Mouse (Mus musculus) bone marrow macrophage, adult 2 months (primary cell): ENCODE results near the gene Spock1. TPM values are rescaled to one million over a fixed set of nuclear protein-coding genes. Genes with fewer than 3 reads are reported as not detected.

ENCODE experiments used
- H3K27ac ChIP-seq: 2 replicates; pipeline ENCODE4 v1.5.1; 2012; ENCODE audit warnings: low read depth, low read length; ENCODE audit not compliant: insufficient read depth
- H3K4me1 ChIP-seq: 2 replicates; pipeline ENCODE4 v1.6.1; 2012; ENCODE audit warnings: low read length; ENCODE audit not compliant: control insufficient read depth, insufficient read depth
- H3K4me3 ChIP-seq: 2 replicates; pipeline ENCODE4 v1.5.1; 2012; ENCODE audit warnings: mild to moderate bottlenecking, low read length, moderate library complexity; ENCODE audit not compliant: insufficient read depth
- CTCF ChIP-seq: IDR thresholded peaks from 2 replicates; pipeline ENCODE4 v1.5.1; 2012; ENCODE audit warnings: low read depth, mild to moderate bottlenecking, low read length, moderate library complexity
- POLR2A ChIP-seq: IDR thresholded peaks from 2 replicates; pipeline ENCODE4 v1.6.1; 2012; ENCODE audit warnings: mild to moderate bottlenecking, low read depth, low read length, borderline replicate concordance
- polyA plus RNA-seq: library from polyadenylated mRNA; stranded (reverse); fragments of >200 nt; gene quantifications from 2 replicates; pipeline ENCODE4 v1.2.4, GENCODE M21; 2012; ENCODE audit not compliant: missing spikeins, insufficient read depth, insufficient read length

The Spock1 gene
- polyA plus RNA-seq, 1 experiment = not detected

- TF ChIP-seq CTCF (no peak), POLR2A (no peak)
- Histone ChIP-seq H3K27ac (no peak overlapping the region), H3K4me3 (no peak overlapping the region), H3K4me1 (no peaks in the 10 kb centered on the region)
Measured at GRCm38 (mm10) chr13:57867586-57867985, 40.5 kb downstream of the Spock1 start.

DNA sequence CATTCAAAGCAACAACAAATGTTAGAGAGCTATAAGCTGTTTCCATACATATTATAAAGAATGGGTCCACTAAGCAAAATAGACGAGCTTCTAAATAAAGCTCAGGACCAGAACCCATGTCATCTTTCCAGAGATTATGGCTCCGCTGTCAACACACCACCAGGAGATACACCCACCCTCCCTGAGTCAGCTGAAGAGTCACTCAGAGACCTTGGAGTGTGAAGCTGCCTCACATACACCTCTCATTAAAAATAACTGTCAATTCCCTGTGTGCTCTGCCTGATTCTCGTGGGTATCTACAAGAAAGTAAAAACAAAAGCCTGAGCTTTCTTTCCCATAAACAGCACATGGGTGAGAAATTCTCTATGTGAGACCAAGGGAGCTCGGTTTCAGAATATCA is 43.1 kb downstream of the Spock1 start:
- Histone ChIP-seq H3K4me3 (no peak overlapping the region), H3K27ac (no peak overlapping the region), H3K4me1 (no peaks in the 10 kb centered on the region)
- TF ChIP-seq CTCF = no peak
- TF ChIP-seq POLR2A = no peak

GRCm38 (mm10) chr13:57858491-57858890 is 49.6 kb downstream of the Spock1 start:
- Histone ChIP-seq H3K4me1 (no peaks in the 10 kb centered on the region), H3K4me3 (no peak overlapping the region), H3K27ac (no peak overlapping the region)
- no peak for TF ChIP-seq CTCF
- TF ChIP-seq POLR2A = no peak

- H3K4me3 ChIP-seq = no peak overlapping the region
- no peaks in the 10 kb centered on the region for H3K4me1 ChIP-seq
- TF ChIP-seq CTCF = no peak
- no peak for TF ChIP-seq POLR2A
- no peak overlapping the region for H3K27ac ChIP-seq
Measured at GRCm38 (mm10) chr13:57857016-57857415, 51.1 kb downstream of the Spock1 start.

- no peaks in the 10 kb centered on the region for H3K4me1 ChIP-seq
- TF ChIP-seq POLR2A (no peak), CTCF (no peak)
- H3K27ac ChIP-seq = no peak overlapping the region
Measured at GRCm38 (mm10) chr13:57856311-57856853, 51.8 kb downstream of the Spock1 start.

GRCm38 (mm10) chr13:57855766-57856165 is 52.4 kb downstream of the Spock1 start:
- Histone ChIP-seq H3K27ac (no peak overlapping the region), H3K4me1 (no peaks in the 10 kb centered on the region), H3K4me3 (no peak overlapping the region)
- TF ChIP-seq CTCF = no peak
- no peak for TF ChIP-seq POLR2A

More at GRCm38 (mm10) chr13:57856311-57856853, 51.8 kb downstream of the Spock1 start:
- no peak overlapping the region for H3K4me3 ChIP-seq

GRCm38 (mm10) chr13:57854416-57854815 is 53.7 kb downstream of the Spock1 start:
- Histone ChIP-seq H3K4me3 (no peak overlapping the region), H3K27ac (no peak overlapping the region), H3K4me1 (no peaks in the 10 kb centered on the region)
- TF ChIP-seq POLR2A = no peak
- TF ChIP-seq CTCF = no peak

- Histone ChIP-seq H3K4me1 (no peaks in the 10 kb centered on the region), H3K4me3 (no peak overlapping the region), H3K27ac (no peak overlapping the region)
- no peak for TF ChIP-seq POLR2A
- TF ChIP-seq CTCF = no peak
Measured at GRCm38 (mm10) chr13:57853621-57854020, 54.5 kb downstream of the Spock1 start.

GRCm38 (mm10) chr13:57853156-57853555 is 55.0 kb downstream of the Spock1 start:
- Histone ChIP-seq H3K4me1 (no peaks in the 10 kb centered on the region), H3K27ac (no peak overlapping the region), H3K4me3 (no peak overlapping the region)
- TF ChIP-seq CTCF = no peak
- TF ChIP-seq POLR2A = no peak

- Histone ChIP-seq H3K27ac (no peak overlapping the region), H3K4me3 (no peak overlapping the region), H3K4me1 (no peaks in the 10 kb centered on the region)
- no peak for TF ChIP-seq CTCF
- no peak for TF ChIP-seq POLR2A
Measured at GRCm38 (mm10) chr13:57848931-57849330, 59.2 kb downstream of the Spock1 start.

GRCm38 (mm10) chr13:57847101-57847500 is 61.0 kb downstream of the Spock1 start:
- Histone ChIP-seq H3K4me1 (no peaks in the 10 kb centered on the region), H3K27ac (no peak overlapping the region), H3K4me3 (no peak overlapping the region)
- TF ChIP-seq POLR2A (no peak), CTCF (no peak)
